ENCODE assay signal across 8 mouse cellular contexts in the genomic region with DNA sequence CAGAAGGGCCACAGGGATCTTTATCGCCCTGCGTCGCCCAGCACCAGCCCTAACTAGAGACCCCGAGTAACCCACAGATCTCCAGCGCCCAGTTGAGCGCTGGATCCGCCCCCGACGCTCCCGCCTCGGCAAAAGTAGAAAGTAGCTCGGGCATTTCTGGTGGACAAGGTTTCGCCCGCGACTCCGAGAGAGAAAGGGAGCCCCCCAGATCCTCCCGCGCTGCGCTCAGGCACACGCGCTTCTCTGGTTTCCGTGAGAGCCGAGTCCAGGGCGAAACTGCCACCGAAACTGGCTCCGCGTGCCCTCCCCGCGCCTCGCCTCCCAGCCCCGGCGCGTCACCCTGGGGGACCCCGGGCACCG. TPM values are rescaled to one million over a fixed set of nuclear protein-coding genes. Genes with fewer than 3 reads are reported as not detected.
DNase-seq lines count a peak whose midpoint lies in the region; ATAC-seq lines count a peak whose summit lies in the region.

No protein-coding gene starts in this region.

- H3K9me3 ChIP-seq in heart, embryonic 10.5 days, result no peaks in the 10 kb centered on the region
- H3K9me3 ChIP-seq in midbrain, embryonic 16.5 days (replicated peaks; ENCODE audit: control insufficient read depth, low read length, poor library complexity, severe bottlenecking), result no peaks in the 10 kb centered on the region

- no peak for DNase-seq in heart, embryonic 10.5 days (ENCODE audit: low spot score)
- DNase-seq in heart, postnatal 14 days, result no peak
- peak; percentile 9 for DNase-seq in urinary bladder, postnatal 14 days (ENCODE audit: low spot score)
- no peak for DNase-seq in urinary bladder, adult 18-20 months (ENCODE audit: low spot score in 2 of 2)
- DNase-seq in induced T-regulatory cell, adult 2 months (ENCODE audit: low read depth), result peak; percentile 9
- DNase-seq in urinary bladder, postnatal 25 days (ENCODE audit: low spot score), result no peak
- DNase-seq in cerebellum, postnatal 25 days, result no peak

- ATAC-seq in midbrain, embryonic 16.5 days, result peak; percentile 74

- peaks cover 52% of the 10 kb centered on the region for H3K27me3 ChIP-seq in heart, embryonic 10.5 days (ENCODE audit: insufficient read depth, poor library complexity, severe bottlenecking)
- H3K27me3 ChIP-seq in midbrain, embryonic 16.5 days (ENCODE audit: control insufficient read depth, insufficient read depth, low read depth, low read length), result peaks cover 35% of the 10 kb centered on the region

- H3K4me3 ChIP-seq in heart, embryonic 10.5 days, result peak overlapping the region; percentile 87
- H3K4me3 ChIP-seq in midbrain, embryonic 16.5 days (ENCODE audit: low read depth, low read length), result peak overlapping the region; percentile 79

- H3K36me3 ChIP-seq in heart, embryonic 10.5 days, result no peaks in the 10 kb centered on the region
- H3K36me3 ChIP-seq in midbrain, embryonic 16.5 days (ENCODE audit: control insufficient read depth, insufficient read depth, low read length), result no peaks in the 10 kb centered on the region

- peak overlapping the region; percentile 99 for H3K4me2 ChIP-seq in midbrain, embryonic 16.5 days (ENCODE audit: low read length)

- peak overlapping the region; percentile 73 for H3K9ac ChIP-seq in midbrain, embryonic 16.5 days (ENCODE audit: low read depth, low read length)

- intact Hi-C loops in heart, postnatal 14 days (cut with DNase I), result no loop called here

- H3K4me1 ChIP-seq in heart, embryonic 10.5 days, result peaks cover 19% of the 10 kb centered on the region
- peaks cover 8% of the 10 kb centered on the region; the same call in 1 of the 2 replicates for H3K4me1 ChIP-seq in midbrain, embryonic 16.5 days (ENCODE audit: control insufficient read depth, insufficient read depth, low read length)

- peak overlapping the region; percentile 77 for H3K27ac ChIP-seq in heart, embryonic 10.5 days
- no peak overlapping the region; the same call in 1 of the 2 replicates for H3K27ac ChIP-seq in midbrain, embryonic 16.5 days (ENCODE audit: low read length)

- WGBS in heart, embryonic 10.5 days, result under 1% methylated on average over 35 of the region's 35 CpGs
- WGBS in midbrain, embryonic 16.5 days, result 0% methylated on average over 31 of the region's 35 CpGs

RNA-seq across cellular contexts. Expression of a gene that starts 0.5 kb away (rescaled TPM):
- 1.7 and 4.8 TPM in 2 replicates for polyA plus RNA-seq in heart, embryonic 10.5 days (2016; fragmentation: Nextera tagmentation; extraction: Ambion mirVana)
- 1 to 10 TPM in 1 of 2 experiments, under 1 TPM in 1; 0.51 to 1.1 TPM for total RNA-seq in heart, postnatal 14 days (2021)
- 9.4 and 9.9 TPM in 2 replicates for polyA plus RNA-seq in midbrain, embryonic 16.5 days (2015; fragmentation: Nextera tagmentation; extraction: Ambion mirVana)

RNA-seq across cellular contexts. Expression of a gene that starts 59.6 kb away (rescaled TPM):
- polyA plus RNA-seq in heart, embryonic 10.5 days (2016; fragmentation: Nextera tagmentation; extraction: Ambion mirVana), result 58.9 and 73.5 TPM in 2 replicates
- total RNA-seq in heart, postnatal 14 days (2021), result 10 to 100 TPM; 21.1 to 25.1 TPM
- 71.7 and 73.4 TPM in 2 replicates for polyA plus RNA-seq in midbrain, embryonic 16.5 days (2015; fragmentation: Nextera tagmentation; extraction: Ambion mirVana)

Comparison
In these comparisons a context has a peak if more than half of its experiments do, and no peak if none do; other contexts are left out.
1. DNase-seq: peak in urinary bladder, postnatal 14 days (single experiment) and induced T-regulatory cell, adult 2 months (single experiment); none in heart, embryonic 10.5 days (single experiment), heart, postnatal 14 days (0 of 2), urinary bladder, adult 18-20 months (0 of 2), urinary bladder, postnatal 25 days (single experiment) and cerebellum, postnatal 25 days (0 of 2).